Mouse (Mus musculus) ES-E14 (cell line): ENCODE results near the gene Tma16.

Experiments used
- HCFC1 ChIP-seq: IDR thresholded peaks from 2 replicates; pipeline ENCODE4 v1.6.1; 2012; ENCODE audit warnings: low read length, inconsistent platforms, borderline replicate concordance; ENCODE audit not compliant: insufficient read depth
- ZC3H11A ChIP-seq: IDR thresholded peaks from 2 replicates; pipeline ENCODE4 v1.6.1; 2012; ENCODE audit warnings: low read depth, mild to moderate bottlenecking, inconsistent platforms, low read length, borderline replicate concordance
- ZNF384 ChIP-seq: IDR thresholded peaks from 2 replicates; pipeline ENCODE4 v1.6.1; 2012; ENCODE audit warnings: low read depth, low read length, inconsistent platforms

DNA sequence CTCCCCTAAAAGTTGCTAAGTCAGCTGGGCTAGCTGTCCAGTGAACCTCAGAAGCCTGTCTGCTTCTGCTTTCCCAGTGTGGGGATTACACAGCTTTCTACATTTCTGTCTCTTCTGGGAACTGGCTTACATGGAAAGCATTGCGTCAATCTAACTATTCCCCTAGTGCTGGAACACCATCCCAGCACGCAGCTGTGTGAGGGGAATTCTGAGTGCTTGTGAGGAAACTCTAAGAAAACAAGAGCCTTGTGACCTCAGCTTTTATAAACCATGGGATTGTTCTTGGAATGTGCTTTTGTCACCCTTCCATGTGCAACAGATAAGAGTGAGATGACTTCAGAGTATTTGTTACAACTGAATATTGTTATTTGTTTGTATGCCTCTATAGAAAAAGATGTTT is 8.2 kb upstream of the Tma16 start:
- TF ChIP-seq ZNF384 (no peak), ZC3H11A (no peak), HCFC1 (no peak)
